Mouse (Mus musculus): ENCODE data around the gene Scd1. TPM values are rescaled to one million over a fixed set of nuclear protein-coding genes. Genes with fewer than 3 reads are reported as not detected.

The Scd1 gene
- polyA plus RNA-seq (2015; fragmentation: Nextera tagmentation; extraction: Ambion mirVana) = 3.9 and 5.3 TPM in 2 replicates

- H3K36me3 ChIP-seq = no peaks in the 10 kb centered on the region
- no peaks in the 10 kb centered on the region for H3K27me3 ChIP-seq (replicated peaks)
- peak within 1 kb of the TSS; percentile 47 for H3K4me3 ChIP-seq (replicated peaks)
- peak within 1 kb of the TSS; percentile 89 for H3K4me2 ChIP-seq
- ATAC-seq (ENCODE audit: insufficient read depth, low FRiP score, low read depth) = peak; percentile 87
- H3K9ac ChIP-seq = peak within 1 kb of the TSS; percentile 12; the same call in 1 of the 2 replicates
- WGBS = under 1% methylated on average over 35 of the region's 35 CpGs
- H3K27ac ChIP-seq = peak within 1 kb of the TSS; percentile 63
- H3K4me1 ChIP-seq = peaks cover 7% of the 10 kb centered on the region
- H3K9me3 ChIP-seq = no peaks in the 10 kb centered on the region
Measured at GRCm38 (mm10) chr19:44407341-44408222, at the start of gene Scd1. Gene Scd1 (minus strand): TSS chr19:44407879.

- H3K27ac ChIP-seq = no peak overlapping the region
- no peak overlapping the region for H3K9ac ChIP-seq
- ATAC-seq (ENCODE audit: insufficient read depth, low FRiP score, low read depth) = no peak
- no peaks in the 10 kb centered on the region for H3K36me3 ChIP-seq
- H3K4me2 ChIP-seq = no peak overlapping the region
- no peaks in the 10 kb centered on the region for H3K27me3 ChIP-seq (replicated peaks)
- WGBS = 61% methylated on average over 8 of the region's 8 CpGs
- no peaks in the 10 kb centered on the region for H3K9me3 ChIP-seq
- H3K4me1 ChIP-seq = no peaks in the 10 kb centered on the region
- no peak overlapping the region for H3K4me3 ChIP-seq (replicated peaks)
Measured at GRCm38 (mm10) chr19:44455356-44455755, 47.7 kb upstream of the Scd1 start.

GRCm38 (mm10) chr19:44454862-44455261 lies 47.2 kb upstream of the Scd1 start:
- Histone ChIP-seq H3K4me1 (no peaks in the 10 kb centered on the region), H3K9ac (no peak overlapping the region), H3K36me3 (no peaks in the 10 kb centered on the region), H3K4me3 (replicated peaks) (no peak overlapping the region), H3K27ac (no peak overlapping the region), H3K9me3 (no peaks in the 10 kb centered on the region), H3K4me2 (no peak overlapping the region), H3K27me3 (replicated peaks) (no peaks in the 10 kb centered on the region)
- WGBS = 85% methylated on average over 6 of the region's 6 CpGs
- ATAC-seq (ENCODE audit: insufficient read depth, low FRiP score, low read depth) = no peak

DNA sequence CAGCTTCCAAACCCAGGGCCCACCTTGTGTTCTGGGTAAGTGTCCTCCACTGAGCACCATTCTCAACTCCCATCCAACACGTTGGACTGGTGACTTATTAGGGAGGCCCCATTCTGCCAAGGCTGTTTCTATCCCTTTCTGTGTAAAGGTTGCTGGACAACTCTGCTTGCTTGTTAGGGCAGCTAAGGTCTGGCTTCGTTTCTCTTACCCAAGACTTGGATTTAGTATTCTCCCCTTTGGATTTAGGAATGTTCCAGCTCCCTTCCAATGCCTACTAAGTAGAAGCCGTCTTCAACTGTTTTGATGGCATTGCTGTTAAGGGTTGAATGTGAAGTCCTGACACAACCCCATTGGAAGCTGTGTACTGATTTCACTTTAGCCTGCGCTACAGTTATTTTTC lies 40.2 kb upstream of the Scd1 start:
- Histone ChIP-seq H3K27me3 (replicated peaks) (no peaks in the 10 kb centered on the region), H3K27ac (no peak overlapping the region), H3K4me3 (replicated peaks) (no peak overlapping the region), H3K4me2 (no peak overlapping the region), H3K4me1 (no peaks in the 10 kb centered on the region), H3K9ac (no peak overlapping the region), H3K36me3 (no peaks in the 10 kb centered on the region), H3K9me3 (no peaks in the 10 kb centered on the region)
- no peak for ATAC-seq (ENCODE audit: insufficient read depth, low FRiP score, low read depth)
- WGBS = 87% methylated on average over 4 of the region's 4 CpGs

DNA sequence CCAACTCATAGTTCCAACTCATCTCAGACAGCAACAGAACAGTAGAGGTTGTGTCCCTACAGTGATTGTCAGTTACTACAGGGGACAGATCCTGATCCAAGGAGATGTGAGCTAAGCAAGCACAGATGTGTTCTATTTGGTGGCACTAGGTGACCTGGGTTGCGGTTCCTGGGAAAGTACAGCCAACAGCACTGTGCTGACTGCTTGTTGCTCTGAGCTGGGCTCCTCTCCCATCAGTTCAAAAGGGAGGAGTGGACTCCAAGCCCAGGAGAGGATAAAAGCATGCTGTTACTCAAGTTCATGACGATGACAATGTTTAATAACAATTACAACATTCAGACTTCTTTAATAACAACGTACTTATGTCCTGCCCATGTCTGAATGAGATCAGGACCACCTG lies 38.1 kb upstream of the Scd1 start:
- WGBS = 73% methylated on average over 3 of the region's 3 CpGs
- no peaks in the 10 kb centered on the region for H3K27me3 ChIP-seq (replicated peaks)
- no peak for ATAC-seq (ENCODE audit: insufficient read depth, low FRiP score, low read depth)
- no peak overlapping the region for H3K27ac ChIP-seq
- H3K4me1 ChIP-seq = no peaks in the 10 kb centered on the region
- H3K4me3 ChIP-seq (replicated peaks) = no peak overlapping the region
- no peaks in the 10 kb centered on the region for H3K9me3 ChIP-seq
- no peak overlapping the region for H3K9ac ChIP-seq
- no peaks in the 10 kb centered on the region for H3K36me3 ChIP-seq
- H3K4me2 ChIP-seq = no peak overlapping the region

DNA sequence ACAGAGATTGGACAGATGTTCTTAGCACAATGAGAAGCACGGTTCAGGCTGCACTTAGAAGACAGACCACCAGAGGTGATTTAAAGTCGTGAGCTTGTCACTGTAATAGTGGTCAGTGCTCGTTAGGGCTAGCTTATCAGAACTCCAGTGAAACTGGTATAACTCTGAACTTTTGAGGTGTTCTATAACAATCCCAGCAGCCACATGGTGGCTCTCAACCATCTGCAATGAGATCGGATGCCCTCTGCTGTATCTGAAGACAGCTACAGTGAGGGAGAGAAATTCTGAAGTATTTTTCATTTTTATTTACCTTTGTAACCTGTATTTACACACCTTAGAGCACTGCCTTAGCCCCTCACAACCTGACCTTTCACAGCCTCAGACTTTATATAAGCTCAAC lies 31.6 kb upstream of the Scd1 start:
- 25% methylated on average over 4 of the region's 4 CpGs for WGBS
- H3K4me2 ChIP-seq = no peak overlapping the region
- H3K4me1 ChIP-seq = no peaks in the 10 kb centered on the region

GRCm38 (mm10) chr19:44437975-44438374 lies 30.3 kb upstream of the Scd1 start:
- no peaks in the 10 kb centered on the region for H3K36me3 ChIP-seq
- no peak overlapping the region for H3K4me3 ChIP-seq (replicated peaks)
- ATAC-seq (ENCODE audit: insufficient read depth, low FRiP score, low read depth) = no peak
- H3K4me1 ChIP-seq = no peaks in the 10 kb centered on the region
- H3K9ac ChIP-seq = no peak overlapping the region
- no peaks in the 10 kb centered on the region for H3K9me3 ChIP-seq
- no peak overlapping the region for H3K27ac ChIP-seq
- H3K27me3 ChIP-seq (replicated peaks) = no peaks in the 10 kb centered on the region
- WGBS = 61% methylated on average over 6 of the region's 6 CpGs
- H3K4me2 ChIP-seq = no peak overlapping the region

More for the DNA sequence above, 31.6 kb upstream of the Scd1 start:
- H3K36me3 ChIP-seq = no peaks in the 10 kb centered on the region
- ATAC-seq (ENCODE audit: insufficient read depth, low FRiP score, low read depth) = no peak
- H3K9me3 ChIP-seq = no peaks in the 10 kb centered on the region
- H3K4me3 ChIP-seq (replicated peaks) = no peak overlapping the region
- H3K27ac ChIP-seq = no peak overlapping the region
- H3K9ac ChIP-seq = no peak overlapping the region
- no peaks in the 10 kb centered on the region for H3K27me3 ChIP-seq (replicated peaks)

GRCm38 (mm10) chr19:44432084-44432483 lies 24.4 kb upstream of the Scd1 start:
- no peak overlapping the region for H3K9ac ChIP-seq
- no peak for ATAC-seq (ENCODE audit: insufficient read depth, low FRiP score, low read depth)
- H3K27me3 ChIP-seq (replicated peaks) = no peaks in the 10 kb centered on the region

GRCm38 (mm10) chr19:44427721-44428120 lies 20.0 kb upstream of the Scd1 start:
- Histone ChIP-seq H3K9me3 (no peaks in the 10 kb centered on the region), H3K4me1 (no peaks in the 10 kb centered on the region), H3K27me3 (replicated peaks) (no peaks in the 10 kb centered on the region), H3K9ac (no peak overlapping the region), H3K4me3 (replicated peaks) (no peak overlapping the region), H3K4me2 (no peak overlapping the region), H3K27ac (no peak overlapping the region), H3K36me3 (no peaks in the 10 kb centered on the region)
- WGBS = 67% methylated on average over 1 of the region's 1 CpGs
- no peak for ATAC-seq (ENCODE audit: insufficient read depth, low FRiP score, low read depth)

More at GRCm38 (mm10) chr19:44432084-44432483, 24.4 kb upstream of the Scd1 start:
- Histone ChIP-seq H3K9me3 (no peaks in the 10 kb centered on the region), H3K36me3 (no peaks in the 10 kb centered on the region), H3K4me2 (no peak overlapping the region), H3K27ac (no peak overlapping the region), H3K4me3 (replicated peaks) (no peak overlapping the region), H3K4me1 (no peaks in the 10 kb centered on the region)
- 72% methylated on average over 5 of the region's 5 CpGs for WGBS

- Histone ChIP-seq H3K4me3 (replicated peaks) (no peak overlapping the region), H3K9me3 (no peaks in the 10 kb centered on the region), H3K9ac (no peak overlapping the region), H3K27me3 (replicated peaks) (no peaks in the 10 kb centered on the region), H3K36me3 (no peaks in the 10 kb centered on the region), H3K4me2 (no peak overlapping the region), H3K27ac (no peak overlapping the region), H3K4me1 (no peaks in the 10 kb centered on the region)
- 69% methylated on average over 8 of the region's 8 CpGs for WGBS
- no peak for ATAC-seq (ENCODE audit: insufficient read depth, low FRiP score, low read depth)
Measured at GRCm38 (mm10) chr19:44422051-44422631, 14.5 kb upstream of the Scd1 start.

DNA sequence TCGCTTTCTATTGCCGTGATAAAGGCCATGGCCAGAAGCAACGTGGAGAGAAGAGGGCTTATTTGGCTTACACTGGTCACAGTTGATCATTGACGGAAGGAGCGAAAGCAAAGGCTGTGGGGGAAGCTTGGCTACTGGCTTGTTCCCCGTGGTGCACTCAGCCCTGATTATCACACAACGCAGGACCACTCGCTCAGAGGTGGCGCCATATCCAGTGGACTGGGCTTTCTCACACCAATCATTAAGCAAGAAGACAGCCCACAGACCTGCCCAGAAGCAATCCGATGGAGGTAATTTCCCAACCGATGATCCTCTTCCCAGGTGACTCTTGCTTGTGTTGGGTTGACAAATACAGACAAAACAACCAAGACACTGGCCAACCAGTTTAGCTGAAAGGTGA lies 11.9 kb upstream of the Scd1 start:
- Histone ChIP-seq H3K4me3 (replicated peaks) (no peak overlapping the region), H3K27me3 (replicated peaks) (no peaks in the 10 kb centered on the region), H3K4me1 (no peaks in the 10 kb centered on the region), H3K9ac (no peak overlapping the region), H3K4me2 (no peak overlapping the region), H3K36me3 (no peaks in the 10 kb centered on the region), H3K9me3 (no peaks in the 10 kb centered on the region), H3K27ac (no peak overlapping the region)
- ATAC-seq (ENCODE audit: insufficient read depth, low FRiP score, low read depth) = no peak
- 47% methylated on average over 11 of the region's 11 CpGs for WGBS

GRCm38 (mm10) chr19:44418945-44419344 lies 11.3 kb upstream of the Scd1 start:
- Histone ChIP-seq H3K9ac (no peak overlapping the region), H3K36me3 (no peaks in the 10 kb centered on the region), H3K4me1 (no peaks in the 10 kb centered on the region), H3K4me2 (no peak overlapping the region; the same call in 1 of the 2 replicates), H3K27ac (no peak overlapping the region), H3K27me3 (replicated peaks) (no peaks in the 10 kb centered on the region), H3K9me3 (no peaks in the 10 kb centered on the region), H3K4me3 (replicated peaks) (no peak overlapping the region)
- 20% methylated on average over 4 of the region's 4 CpGs for WGBS
- 0 out of 2 replicates have a peak, but pooled peaks have one; percentile 16 for ATAC-seq (ENCODE audit: insufficient read depth, low FRiP score, low read depth)

Measured in stomach, embryonic 15.5 days (tissue).